Mouse (Mus musculus) neural tube, embryonic 12.5 days (tissue): ENCODE measurements around the gene Mfn2. TPM values are rescaled to one million over a fixed set of nuclear protein-coding genes. Genes with fewer than 3 reads are reported as not detected.
"Not testable (repeated sequence)": the region's sequence is repeated elsewhere in the genome, so short reads cannot be mapped to it uniquely, and the experiment has no call there.

ENCODE experiments used
- ATAC-seq: fragments of 200-750 bp; cut with Nextera tagmentation; 2 replicates; pipeline ENCODE4 v1.8.0; 2017; ENCODE audit warnings: low read depth, mild to moderate bottlenecking, moderate TSS enrichment, moderate library complexity; ENCODE audit not compliant: low FRiP score
- H3K27ac ChIP-seq: fragments of 300-500 bp; sonication (generic); 2 replicates; pipeline ENCODE4 v1.5.1; 2016
- H3K27me3 ChIP-seq: fragments of 300-500 bp; sonication (generic); replicated peaks from 2 replicates; pipeline ENCODE4 v1.6.1; 2016; ENCODE audit warnings: mild to moderate bottlenecking
- H3K36me3 ChIP-seq: fragments of 300-500 bp; sonication (generic); 2 replicates; pipeline ENCODE4 v1.6.1; 2016; ENCODE audit warnings: mild to moderate bottlenecking
- H3K4me1 ChIP-seq: fragments of 300-500 bp; sonication (generic); 2 replicates; pipeline ENCODE4 v1.6.1; 2016
- H3K4me2 ChIP-seq: fragments of 300-500 bp; sonication (generic); replicated peaks from 2 replicates; pipeline ENCODE4 v1.6.1; 2016; ENCODE audit warnings: mild to moderate bottlenecking
- H3K4me3 ChIP-seq: fragments of 300-500 bp; sonication (generic); 2 replicates; pipeline ENCODE4 v1.5.1; 2016
- H3K9ac ChIP-seq: fragments of 300-500 bp; sonication (generic); 2 replicates; pipeline ENCODE4 v1.6.1; 2016; ENCODE audit warnings: mild to moderate bottlenecking
- H3K9me3 ChIP-seq: fragments of 300-500 bp; sonication (generic); 2 replicates; pipeline ENCODE4 v1.6.1; 2016; ENCODE audit warnings: mild to moderate bottlenecking
- WGBS: fragments of 180-500 bp; shearing (Covaris S2); methylation state at CpG from one replicate; pipeline ENCODE4 v1.1.7; 2016; 5-methylcytosine and 5-hydroxymethylcytosine counted together
- polyA plus RNA-seq: library from polyadenylated mRNA; unstranded; fragments of >200 nt; fragmentation: Nextera tagmentation; extraction: Ambion mirVana; gene quantifications from 2 replicates; pipeline ENCODE4 v1.2.1, GENCODE M21; 2016

The Mfn2 gene
- polyA plus RNA-seq, 1 experiment from 2014 or later: 67.1 TPM

DNA sequence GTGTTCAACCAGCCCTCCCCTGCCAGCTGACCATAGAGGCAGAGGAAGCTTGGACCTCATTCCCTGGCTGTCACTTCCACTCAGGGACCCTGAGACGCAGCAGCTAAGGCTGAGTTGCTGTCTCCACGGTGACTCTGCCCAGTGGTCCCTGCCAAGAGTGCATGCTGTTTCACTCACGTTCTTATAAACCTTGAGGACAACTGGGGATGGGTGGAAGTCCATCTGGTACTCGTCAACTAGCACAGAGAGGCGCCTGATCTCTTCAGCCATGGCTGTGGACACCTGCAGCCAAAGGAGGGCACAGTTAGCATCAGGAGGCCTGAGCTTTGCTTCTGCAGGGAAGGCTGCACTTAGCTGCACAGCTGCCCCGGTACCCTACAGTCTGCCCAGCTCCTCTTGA is 21.5 kb downstream of the Mfn2 start:
- Histone ChIP-seq H3K9ac (no peak overlapping the region), H3K4me3 (no peak overlapping the region), H3K4me1 (no peaks in the 10 kb centered on the region), H3K36me3 (peaks cover 96% of the 10 kb centered on the region), H3K9me3 (no peaks in the 10 kb centered on the region), H3K27ac (no peak overlapping the region), H3K4me2 (no peak overlapping the region), H3K27me3 (no peaks in the 10 kb centered on the region)
- 86% methylated on average over 6 of the region's 6 CpGs for WGBS
- ATAC-seq: no peak

DNA sequence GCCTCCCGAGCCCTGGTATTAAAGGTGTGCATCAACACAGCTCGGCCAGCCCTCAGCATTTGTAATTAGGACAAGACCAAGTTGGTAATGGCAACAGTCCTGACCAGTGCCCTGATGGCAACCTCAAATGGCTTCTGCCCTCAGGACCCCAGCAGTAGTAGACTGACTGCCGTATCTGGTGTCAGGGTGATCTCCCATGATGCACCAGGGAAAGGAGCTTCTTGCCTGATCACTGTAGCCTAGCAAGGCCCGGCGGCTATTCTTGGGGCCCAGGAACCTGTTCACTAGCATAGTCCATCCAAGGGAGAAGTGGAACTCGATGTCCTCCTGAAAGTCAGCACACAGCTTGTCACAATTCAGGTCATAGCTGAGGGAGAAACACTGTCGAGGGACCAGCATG is 22.7 kb downstream of the Mfn2 start:
- Histone ChIP-seq H3K4me1 (no peaks in the 10 kb centered on the region), H3K4me2 (no peak overlapping the region), H3K9ac (no peak overlapping the region), H3K9me3 (no peaks in the 10 kb centered on the region), H3K27ac (no peak overlapping the region), H3K27me3 (no peaks in the 10 kb centered on the region), H3K36me3 (peaks cover 93% of the 10 kb centered on the region), H3K4me3 (no peak overlapping the region)
- WGBS: 92% methylated on average over 7 of the region's 7 CpGs
- no peak for ATAC-seq

DNA sequence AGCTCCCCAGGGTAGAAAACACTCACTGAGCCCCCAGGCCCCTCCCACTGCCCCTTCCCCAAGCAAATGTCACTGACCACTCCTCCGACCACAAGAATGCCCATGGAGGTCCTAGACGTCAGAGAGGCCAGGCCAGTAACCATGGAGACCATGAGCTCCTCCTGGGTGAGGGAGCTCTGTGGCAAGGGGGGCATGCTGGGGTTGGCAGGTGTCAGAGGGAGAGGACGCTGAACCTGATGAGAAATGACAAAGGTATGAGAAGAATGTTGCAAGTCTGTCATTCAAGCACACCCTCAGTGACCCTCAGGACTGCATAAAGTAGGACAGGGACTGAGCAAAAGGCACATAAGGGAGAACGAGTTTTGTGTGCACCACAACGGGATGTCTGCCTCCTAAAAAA is 24.6 kb downstream of the Mfn2 start:
- H3K27ac ChIP-seq: no peak overlapping the region
- 68% methylated on average over 5 of the region's 5 CpGs for WGBS
- no peak for ATAC-seq
- H3K4me2 ChIP-seq: no peak overlapping the region
- H3K9me3 ChIP-seq: no peaks in the 10 kb centered on the region
- no peak overlapping the region for H3K4me3 ChIP-seq
- no peaks in the 10 kb centered on the region for H3K4me1 ChIP-seq
- H3K27me3 ChIP-seq: no peaks in the 10 kb centered on the region
- H3K9ac ChIP-seq: no peak overlapping the region
- peaks cover 93% of the 10 kb centered on the region for H3K36me3 ChIP-seq

DNA sequence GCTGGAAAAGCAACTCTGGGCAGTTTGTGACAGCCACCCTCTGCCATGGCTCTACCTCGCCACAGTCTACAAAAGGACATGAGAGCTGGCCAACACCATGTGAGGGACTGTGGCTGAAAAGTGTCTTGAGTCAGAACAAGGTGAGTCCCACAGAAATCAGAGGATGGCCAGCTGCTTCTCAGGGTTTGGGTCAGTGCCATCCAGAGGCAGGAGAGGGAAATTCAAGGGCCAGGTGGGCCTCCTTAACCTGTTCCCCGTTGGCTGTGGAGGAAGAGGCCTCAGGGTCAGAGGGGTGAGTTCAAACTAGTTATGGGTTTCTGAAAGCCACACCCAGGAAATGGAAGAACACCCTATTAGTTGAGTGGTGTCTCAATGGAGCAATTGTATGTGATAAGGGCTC is 25.0 kb downstream of the Mfn2 start:
- WGBS: 83% methylated on average over 2 of the region's 2 CpGs
- H3K4me1 ChIP-seq: no peaks in the 10 kb centered on the region
- H3K9ac ChIP-seq: no peak overlapping the region
- no peak for ATAC-seq
- no peak overlapping the region for H3K4me2 ChIP-seq
- no peaks in the 10 kb centered on the region for H3K9me3 ChIP-seq
- H3K27me3 ChIP-seq: no peaks in the 10 kb centered on the region
- H3K27ac ChIP-seq: no peak overlapping the region
- no peak overlapping the region for H3K4me3 ChIP-seq
- H3K36me3 ChIP-seq: peaks cover 94% of the 10 kb centered on the region

DNA sequence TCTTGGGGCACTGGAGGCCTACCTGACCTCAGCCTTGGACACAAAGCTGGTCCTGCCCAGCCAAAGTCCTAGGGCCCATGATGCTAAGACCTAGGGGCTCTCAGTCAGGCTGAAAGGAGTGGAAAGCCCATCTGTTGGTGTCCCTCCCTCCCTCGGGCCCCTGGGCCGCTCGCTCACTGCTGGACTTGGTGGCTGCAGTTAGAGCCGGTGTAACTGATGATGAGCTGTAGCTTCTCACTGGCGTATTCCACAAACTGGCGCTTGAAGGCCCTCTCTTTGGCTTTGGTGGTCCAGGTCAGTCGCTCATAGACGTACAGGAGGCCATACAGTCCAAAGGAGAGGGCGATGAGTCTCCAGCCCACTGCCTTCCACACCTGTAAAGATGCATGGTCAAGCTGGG is 26.0 kb downstream of the Mfn2 start:
- Histone ChIP-seq H3K27me3 (no peaks in the 10 kb centered on the region), H3K9me3 (no peaks in the 10 kb centered on the region), H3K9ac (no peak overlapping the region), H3K27ac (no peak overlapping the region), H3K36me3 (peaks cover 95% of the 10 kb centered on the region), H3K4me3 (no peak overlapping the region), H3K4me2 (no peak overlapping the region), H3K4me1 (no peaks in the 10 kb centered on the region)
- WGBS: 95% methylated on average over 9 of the region's 9 CpGs
- ATAC-seq: no peak

DNA sequence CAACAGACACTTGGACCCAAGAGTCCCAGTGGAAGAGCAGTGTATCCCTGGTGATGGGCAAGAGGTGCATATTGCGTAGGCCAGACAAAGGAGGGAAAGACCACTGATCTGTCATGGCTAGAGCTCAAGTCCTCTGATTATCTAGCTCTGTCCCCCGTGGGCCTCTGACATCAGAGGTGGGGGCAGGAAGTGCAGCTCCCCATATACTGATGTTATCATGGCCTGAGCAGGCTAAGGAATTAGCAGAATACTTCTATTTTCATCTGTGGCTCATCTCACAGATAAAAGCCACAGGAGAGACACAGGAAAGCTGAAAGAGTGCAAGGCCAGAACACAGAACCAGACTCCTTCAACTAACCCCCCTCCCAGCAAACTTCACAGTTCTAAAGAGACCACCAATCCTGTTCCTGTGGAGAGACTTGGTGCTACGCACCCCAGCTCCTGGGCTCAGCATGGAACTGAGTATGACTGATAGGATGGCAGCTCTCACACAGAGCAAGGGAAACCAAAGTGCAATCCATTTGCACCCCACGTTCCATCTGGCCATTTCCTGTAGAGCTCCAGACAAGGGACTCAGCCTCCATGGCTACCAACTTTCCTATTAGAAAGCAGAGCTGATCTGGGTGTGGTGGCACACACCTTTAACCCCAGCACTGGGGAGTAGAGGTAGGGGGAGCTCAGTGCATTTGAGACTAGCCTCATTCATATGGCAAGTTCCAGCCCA is 28.5 kb downstream of the Mfn2 start:
- no peak overlapping the region for H3K27ac ChIP-seq
- H3K4me2 ChIP-seq: no peak overlapping the region
- H3K9me3 ChIP-seq: no peaks in the 10 kb centered on the region
- no peaks in the 10 kb centered on the region for H3K4me1 ChIP-seq
- H3K36me3 ChIP-seq: peaks cover 88% of the 10 kb centered on the region
- WGBS: 92% methylated on average over 4 of the region's 4 CpGs
- no peak overlapping the region for H3K4me3 ChIP-seq
- no peak for ATAC-seq
- H3K27me3 ChIP-seq: no peaks in the 10 kb centered on the region
- H3K9ac ChIP-seq: no peak overlapping the region

DNA sequence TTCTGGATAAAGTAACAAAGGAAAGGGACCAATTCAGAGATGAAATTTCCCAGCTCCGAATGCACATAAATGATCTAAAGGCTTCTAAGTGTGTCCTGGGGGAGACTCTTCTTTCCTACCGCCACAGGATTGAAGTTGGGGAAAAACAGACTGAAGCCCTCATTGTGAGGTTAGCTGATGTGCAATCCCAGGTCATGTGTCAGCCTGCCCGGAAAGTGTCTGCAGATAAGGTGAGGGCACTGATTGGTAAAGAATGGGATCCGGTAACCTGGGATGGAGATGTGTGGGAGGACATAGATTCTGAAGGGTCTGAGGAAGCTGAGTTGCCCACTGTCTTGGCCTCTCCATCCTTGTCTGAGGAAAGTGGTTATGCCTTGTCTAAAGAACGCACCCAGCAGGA is 35.3 kb downstream of the Mfn2 start:
- H3K4me3 ChIP-seq: peak overlapping the region; percentile 76
- no peak overlapping the region for H3K27ac ChIP-seq
- no peak for ATAC-seq
- H3K9me3 ChIP-seq: no peaks in the 10 kb centered on the region
- 19% methylated on average over 5 of the region's 5 CpGs for WGBS
- peaks cover 23% of the 10 kb centered on the region for H3K4me1 ChIP-seq
- H3K4me2 ChIP-seq: peak overlapping the region; percentile 80
- peaks cover 46% of the 10 kb centered on the region for H3K36me3 ChIP-seq
- no peaks in the 10 kb centered on the region for H3K27me3 ChIP-seq
- H3K9ac ChIP-seq: peak overlapping the region; percentile 68

DNA sequence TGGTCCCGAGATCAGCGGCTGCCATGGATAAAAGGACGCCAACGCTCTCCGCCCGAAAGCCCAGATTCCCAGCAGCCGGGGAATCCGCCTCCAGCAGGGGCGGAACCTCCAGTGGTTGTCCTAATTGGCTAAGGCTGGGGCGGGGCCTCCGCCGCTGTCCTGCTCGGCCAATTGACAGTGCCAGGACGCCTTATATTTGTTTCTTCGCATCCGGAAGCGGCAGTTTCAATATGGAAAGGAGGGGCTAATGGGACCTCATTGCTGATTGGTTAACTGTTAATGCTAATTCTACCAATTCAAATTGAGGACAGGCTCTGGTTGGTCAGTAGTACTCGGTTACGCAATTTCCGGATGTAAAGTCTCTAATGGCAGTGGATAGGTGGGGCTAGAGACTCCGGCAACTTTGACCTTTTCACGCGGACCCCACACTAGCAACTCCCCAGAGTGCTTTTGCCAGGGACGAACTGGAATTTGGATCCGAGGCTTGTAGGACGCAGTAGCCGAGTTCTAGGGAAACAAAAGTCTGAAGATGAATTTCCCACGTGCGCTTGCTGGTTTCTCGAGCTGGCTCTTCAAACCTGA is 36.0 kb downstream of the Mfn2 start, which contains the start of the genes Miip and Fv1:
Gene Miip (minus strand): TSS at position 367 of the 582 bp plus-strand sequence.
Gene Fv1 (plus strand): TSS at position 530 of the 582 bp plus-strand sequence.
- Histone ChIP-seq H3K4me1 (peaks cover 23% of the 10 kb centered on the region), H3K4me2 (peak within 1 kb of the TSS; percentile 80), H3K9me3 (no peaks in the 10 kb centered on the region), H3K36me3 (peaks cover 44% of the 10 kb centered on the region), H3K4me3 (peak within 1 kb of the TSS; percentile 76), H3K27me3 (no peaks in the 10 kb centered on the region), H3K9ac (peak within 1 kb of the TSS; percentile 75), H3K27ac (no peak within 1 kb of the TSS)
- under 1% methylated on average over 30 of the region's 30 CpGs for WGBS
- ATAC-seq: peak; percentile 98

DNA sequence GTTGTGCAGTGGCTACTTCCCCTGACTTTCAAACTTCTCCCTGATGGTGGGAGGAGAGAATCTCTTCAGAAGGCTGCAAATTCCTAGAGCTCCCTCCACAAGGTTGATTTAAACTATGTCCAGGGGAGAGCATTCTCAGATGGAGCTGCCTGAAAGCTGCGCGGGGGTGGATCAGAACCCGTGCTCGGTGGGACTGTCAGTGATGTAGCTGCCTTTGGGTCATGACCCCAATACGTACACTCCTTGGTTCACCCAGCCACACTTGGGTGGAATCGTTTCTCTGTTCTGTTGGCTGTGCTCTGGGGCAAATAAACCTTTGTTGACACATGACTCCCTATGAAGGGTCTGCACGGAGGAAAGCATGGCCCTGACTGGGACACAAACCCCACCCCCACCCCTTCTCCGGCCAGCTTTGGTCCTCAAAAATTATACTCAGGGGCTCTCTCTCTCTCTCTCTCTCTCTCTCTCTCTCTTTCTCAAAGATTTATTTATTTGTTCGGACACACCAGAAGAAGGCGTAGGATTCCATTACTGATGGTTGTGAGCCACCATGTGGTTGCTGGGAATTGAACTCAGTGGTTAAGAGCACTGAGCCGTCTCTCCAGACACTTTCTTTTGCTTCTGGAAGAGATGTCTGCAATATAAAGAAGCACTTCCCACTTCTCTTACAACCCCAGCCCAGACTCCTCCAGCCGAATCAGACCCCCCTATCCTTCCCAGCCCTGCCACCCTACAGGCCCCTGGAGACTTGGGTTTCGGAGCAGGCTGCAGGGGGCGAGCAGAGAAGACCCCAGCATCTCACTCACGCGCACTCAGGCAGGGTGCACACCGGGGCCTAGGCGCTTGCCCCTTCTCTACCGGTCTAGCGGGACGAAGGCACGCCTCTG is 36.7 kb downstream of the Mfn2 start:
- ATAC-seq: peak; percentile 77
- peak overlapping the region; percentile 76 for H3K4me3 ChIP-seq
- peaks cover 23% of the 10 kb centered on the region for H3K4me1 ChIP-seq
- peak overlapping the region; percentile 56 for H3K4me2 ChIP-seq
- peaks cover 44% of the 10 kb centered on the region for H3K36me3 ChIP-seq
- H3K27ac ChIP-seq: no peak overlapping the region
- no peaks in the 10 kb centered on the region for H3K27me3 ChIP-seq
- WGBS: 10% methylated on average over 22 of the region's 22 CpGs
- H3K9ac ChIP-seq: peak overlapping the region; percentile 75
- H3K9me3 ChIP-seq: no peaks in the 10 kb centered on the region

DNA sequence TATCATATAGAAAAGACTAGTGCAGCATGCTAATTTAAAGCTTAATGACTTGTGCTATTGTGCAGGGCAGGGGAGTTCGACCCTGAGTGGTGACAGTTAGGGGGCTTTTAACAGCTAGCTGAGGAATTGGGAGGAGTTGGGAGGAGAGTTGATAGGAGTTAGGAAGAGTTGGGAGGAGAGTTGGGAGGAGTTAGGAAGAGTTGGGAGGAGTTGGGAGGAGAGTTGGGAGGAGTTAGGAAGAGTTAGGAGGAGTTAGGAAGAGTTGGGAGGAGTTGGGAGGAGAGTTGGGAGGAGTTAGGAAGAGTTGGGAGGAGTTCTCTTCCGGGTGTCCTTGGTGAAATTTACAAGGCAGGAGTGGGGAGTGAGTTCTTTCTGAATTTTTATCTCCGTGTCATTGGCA is 37.7 kb downstream of the Mfn2 start:
- Histone ChIP-seq H3K4me2 (0 out of 2 replicates have a peak overlapping the region, but pooled peaks have one; percentile 56), H3K36me3 (peaks cover 46% of the 10 kb centered on the region), H3K4me1 (peaks cover 23% of the 10 kb centered on the region)
- not testable (repeated sequence) for H3K27me3 ChIP-seq, ATAC-seq, H3K9ac ChIP-seq, H3K9me3 ChIP-seq, H3K27ac ChIP-seq, H3K4me3 ChIP-seq
- WGBS: 42% methylated on average over 3 of the region's 3 CpGs

DNA sequence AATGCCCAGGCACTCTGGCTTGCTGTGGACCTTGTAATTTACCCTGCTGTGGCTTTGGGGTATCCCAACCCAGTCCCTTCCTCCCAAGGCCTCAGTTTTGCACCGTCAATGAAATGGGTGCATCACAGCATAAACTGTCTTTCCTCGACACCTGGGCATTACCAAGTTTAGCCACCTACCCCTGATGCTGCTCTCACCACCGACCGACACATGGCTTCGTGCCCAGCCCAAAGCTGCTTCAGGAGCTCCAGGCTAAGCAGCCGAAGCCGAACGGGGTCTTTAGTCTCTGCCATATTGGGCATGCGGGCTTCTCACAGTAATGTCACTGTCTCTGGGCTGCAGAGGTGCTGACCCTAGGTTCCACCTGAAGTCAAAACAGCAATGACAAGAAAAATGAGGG is 38.4 kb downstream of the Mfn2 start:
- peaks cover 23% of the 10 kb centered on the region for H3K4me1 ChIP-seq
- no peaks in the 10 kb centered on the region for H3K27me3 ChIP-seq
- no peak for ATAC-seq
- H3K9me3 ChIP-seq: no peaks in the 10 kb centered on the region
- H3K4me3 ChIP-seq: no peak overlapping the region
- H3K9ac ChIP-seq: no peak overlapping the region
- H3K27ac ChIP-seq: no peak overlapping the region
- WGBS: 94% methylated on average over 9 of the region's 9 CpGs
- H3K36me3 ChIP-seq: peaks cover 51% of the 10 kb centered on the region
- H3K4me2 ChIP-seq: no peak overlapping the region

DNA sequence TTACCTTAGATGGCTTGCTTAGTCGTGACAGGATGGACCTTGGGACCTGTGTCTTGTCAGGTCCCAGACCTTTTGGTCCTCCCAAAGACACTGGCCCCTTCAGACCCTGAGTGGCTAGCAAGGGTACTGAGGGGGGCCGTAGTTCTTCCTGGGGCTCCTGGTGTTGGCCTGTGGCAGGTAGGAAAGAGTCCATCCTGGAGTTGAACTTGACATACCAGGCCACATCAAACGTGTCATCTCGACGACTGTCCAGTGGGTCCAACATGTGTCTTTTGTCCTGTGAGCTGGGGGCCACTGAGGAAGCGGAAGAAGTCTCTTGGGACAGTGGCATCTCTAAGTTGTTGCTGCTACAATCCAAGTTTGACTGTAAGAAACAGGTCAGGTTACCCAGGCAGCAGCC is 38.9 kb downstream of the Mfn2 start:
- WGBS: 96% methylated on average over 6 of the region's 6 CpGs
- H3K9ac ChIP-seq: no peak overlapping the region
- no peak overlapping the region for H3K4me3 ChIP-seq
- H3K27ac ChIP-seq: no peak overlapping the region
- H3K4me2 ChIP-seq: no peak overlapping the region
- no peaks in the 10 kb centered on the region for H3K27me3 ChIP-seq
- no peaks in the 10 kb centered on the region for H3K9me3 ChIP-seq
- peaks cover 53% of the 10 kb centered on the region for H3K36me3 ChIP-seq
- H3K4me1 ChIP-seq: peaks cover 23% of the 10 kb centered on the region
- ATAC-seq: no peak
